Mouse (Mus musculus) neural tube, embryonic 11.5 days (tissue): ENCODE data around the gene Il2ra. TPM values are rescaled to one million over a fixed set of nuclear protein-coding genes. Genes with fewer than 3 reads are reported as not detected.
A peak's percentile ranks its signal among the peaks of the same experiment; 100 is the strongest.

Source experiments
- ATAC-seq: fragments of 200-750 bp; cut with Nextera tagmentation; 2 replicates; pipeline ENCODE4 v1.8.0; 2017; ENCODE audit warnings: moderate number of reproducible peaks, mild to moderate bottlenecking, moderate TSS enrichment, moderate library complexity; ENCODE audit not compliant: insufficient read depth, low FRiP score, low TSS enrichment
- DNase-seq: peaks from one replicate; pipeline ENCODE4 v3.0.0-alpha.2; 2015; ENCODE audit warnings: low spot score
- H3K27ac ChIP-seq: fragments of 300-500 bp; sonication (generic); 2 replicates; pipeline ENCODE4 v1.5.1; 2014; ENCODE audit warnings: low read depth, mild to moderate bottlenecking, low read length
- H3K27me3 ChIP-seq: fragments of 300-500 bp; sonication (generic); 2 replicates; pipeline ENCODE4 v1.6.1; 2014; ENCODE audit warnings: mild to moderate bottlenecking, low read length, mixed read lengths; ENCODE audit not compliant: control insufficient read depth, insufficient read depth
- H3K36me3 ChIP-seq: fragments of 300-500 bp; sonication (generic); 2 replicates; pipeline ENCODE4 v1.6.1; 2014; ENCODE audit warnings: mild to moderate bottlenecking, low read length, moderate library complexity, mixed read lengths; ENCODE audit not compliant: control insufficient read depth, insufficient read depth
- H3K4me1 ChIP-seq: fragments of 300-500 bp; sonication (generic); 2 replicates; pipeline ENCODE4 v1.6.1; 2014; ENCODE audit warnings: low read length, mixed read lengths; ENCODE audit not compliant: control insufficient read depth, insufficient read depth
- H3K4me2 ChIP-seq: fragments of 300-500 bp; sonication (generic); 2 replicates; pipeline ENCODE4 v1.6.1; 2014; ENCODE audit warnings: low read depth, mild to moderate bottlenecking, moderate library complexity
- H3K4me3 ChIP-seq: fragments of 300-500 bp; sonication (generic); 2 replicates; pipeline ENCODE4 v1.5.1; 2014; ENCODE audit warnings: low read depth, low read length
- H3K9ac ChIP-seq: fragments of 300-500 bp; sonication (generic); 2 replicates; pipeline ENCODE4 v1.6.1; 2014; ENCODE audit warnings: mild to moderate bottlenecking, low read length
- H3K9me3 ChIP-seq: fragments of 300-500 bp; sonication (generic); 2 replicates; pipeline ENCODE4 v1.6.1; 2016; ENCODE audit warnings: low read length; ENCODE audit not compliant: control insufficient read depth
- WGBS: fragments of 180-500 bp; shearing (Covaris S2); extraction: QIAGEN DNeasy Blood & Tissue Kit; methylation state at CpG from one replicate; pipeline ENCODE4 v1.1.7; 2014; 5-methylcytosine and 5-hydroxymethylcytosine counted together
- polyA plus RNA-seq: library from polyadenylated mRNA; unstranded; fragments of >200 nt; fragmentation: Nextera tagmentation; extraction: Ambion mirVana; gene quantifications from 2 replicates; pipeline ENCODE4 v1.2.1, GENCODE M21; 2014

The Il2ra gene
- polyA plus RNA-seq, 1 experiment from 2014 or later = not detected

GRCm38 (mm10) chr2:11657581-11657980 lies 15.0 kb downstream of the Il2ra start:
- H3K36me3 ChIP-seq = no peaks in the 10 kb centered on the region
- no peak overlapping the region for H3K27ac ChIP-seq
- H3K27me3 ChIP-seq = no peaks in the 10 kb centered on the region
- no peak for ATAC-seq
- no peak overlapping the region for H3K4me2 ChIP-seq
- H3K9me3 ChIP-seq = no peaks in the 10 kb centered on the region
- DNase-seq = no peak
- no peaks in the 10 kb centered on the region for H3K4me1 ChIP-seq
- no peak overlapping the region for H3K9ac ChIP-seq
- H3K4me3 ChIP-seq = no peak overlapping the region
- 91% methylated on average over 2 of the region's 2 CpGs for WGBS

GRCm38 (mm10) chr2:11659263-11659662 lies 16.7 kb downstream of the Il2ra start:
- no peak for ATAC-seq
- no peak for DNase-seq
- H3K9me3 ChIP-seq = no peaks in the 10 kb centered on the region

GRCm38 (mm10) chr2:11662143-11662906 lies 19.7 kb downstream of the Il2ra start:
- H3K4me3 ChIP-seq = no peak overlapping the region
- DNase-seq = no peak
- H3K4me1 ChIP-seq = no peaks in the 10 kb centered on the region
- H3K9me3 ChIP-seq = no peaks in the 10 kb centered on the region
- 84% methylated on average over 6 of the region's 6 CpGs for WGBS
- H3K36me3 ChIP-seq = no peaks in the 10 kb centered on the region
- no peak overlapping the region for H3K4me2 ChIP-seq
- no peak overlapping the region for H3K9ac ChIP-seq
- H3K27me3 ChIP-seq = no peaks in the 10 kb centered on the region
- no peak overlapping the region for H3K27ac ChIP-seq
- no peak for ATAC-seq

More at GRCm38 (mm10) chr2:11659263-11659662, 16.7 kb downstream of the Il2ra start:
- Histone ChIP-seq H3K27me3 (no peaks in the 10 kb centered on the region), H3K4me2 (no peak overlapping the region), H3K4me1 (no peaks in the 10 kb centered on the region), H3K36me3 (no peaks in the 10 kb centered on the region), H3K4me3 (no peak overlapping the region), H3K9ac (no peak overlapping the region), H3K27ac (no peak overlapping the region)
- WGBS = 32% methylated on average over 2 of the region's 2 CpGs

- Histone ChIP-seq H3K4me1 (no peaks in the 10 kb centered on the region), H3K9me3 (no peaks in the 10 kb centered on the region), H3K4me3 (no peak overlapping the region), H3K36me3 (no peaks in the 10 kb centered on the region), H3K27ac (no peak overlapping the region), H3K4me2 (no peak overlapping the region), H3K27me3 (no peaks in the 10 kb centered on the region), H3K9ac (no peak overlapping the region)
- 96% methylated on average over 1 of the region's 1 CpGs for WGBS
- DNase-seq (no peak), ATAC-seq (no peak)
These were observed 20.3 kb downstream of the Il2ra start for GRCm38 (mm10) chr2:11662907-11663230.

- H3K36me3 ChIP-seq = no peaks in the 10 kb centered on the region
- peak overlapping the region; percentile 23; the same call in 1 of the 2 replicates for H3K4me2 ChIP-seq
- no peak overlapping the region for H3K4me3 ChIP-seq
- H3K27ac ChIP-seq = no peak overlapping the region
- no peak overlapping the region for H3K9ac ChIP-seq
- DNase-seq (peak; percentile 79), ATAC-seq (peak; percentile 79)
- no peaks in the 10 kb centered on the region for H3K4me1 ChIP-seq
- no peaks in the 10 kb centered on the region for H3K9me3 ChIP-seq
- WGBS = 6% methylated on average over 10 of the region's 10 CpGs
- H3K27me3 ChIP-seq = no peaks in the 10 kb centered on the region
These were observed 21.4 kb downstream of the Il2ra start for GRCm38 (mm10) chr2:11663961-11664360.

- Histone ChIP-seq H3K27me3 (no peaks in the 10 kb centered on the region), H3K9me3 (no peaks in the 10 kb centered on the region), H3K4me2 (peak overlapping the region; percentile 23; the same call in 1 of the 2 replicates), H3K36me3 (no peaks in the 10 kb centered on the region), H3K4me3 (no peak overlapping the region), H3K27ac (no peak overlapping the region), H3K4me1 (no peaks in the 10 kb centered on the region), H3K9ac (no peak overlapping the region)
- WGBS = 46% methylated on average over 6 of the region's 6 CpGs
- DNase-seq = peak; percentile 12
- no peak for ATAC-seq
These were observed 21.8 kb downstream of the Il2ra start for GRCm38 (mm10) chr2:11664367-11664766.

- ATAC-seq = no peak
- Histone ChIP-seq H3K36me3 (no peaks in the 10 kb centered on the region), H3K27me3 (no peaks in the 10 kb centered on the region), H3K4me3 (no peak overlapping the region), H3K9me3 (no peaks in the 10 kb centered on the region), H3K27ac (no peak overlapping the region), H3K4me1 (no peaks in the 10 kb centered on the region), H3K4me2 (no peak overlapping the region), H3K9ac (no peak overlapping the region)
- WGBS = 95% methylated on average over 4 of the region's 4 CpGs
- no peak for DNase-seq
These were observed 22.2 kb downstream of the Il2ra start for GRCm38 (mm10) chr2:11664806-11665205.

- ATAC-seq (no peak), DNase-seq (no peak)
- H3K4me2 ChIP-seq = no peak overlapping the region
- H3K4me1 ChIP-seq = no peaks in the 10 kb centered on the region
- no peaks in the 10 kb centered on the region for H3K9me3 ChIP-seq
- no peaks in the 10 kb centered on the region for H3K36me3 ChIP-seq
- H3K27ac ChIP-seq = no peak overlapping the region
- no peak overlapping the region for H3K4me3 ChIP-seq
- H3K27me3 ChIP-seq = no peaks in the 10 kb centered on the region
- 86% methylated on average over 3 of the region's 3 CpGs for WGBS
- no peak overlapping the region for H3K9ac ChIP-seq
These were observed 22.7 kb downstream of the Il2ra start for GRCm38 (mm10) chr2:11665326-11665725.

GRCm38 (mm10) chr2:11672144-11672543 lies 29.5 kb downstream of the Il2ra start:
- no peak overlapping the region for H3K4me2 ChIP-seq
- ATAC-seq = no peak

More at GRCm38 (mm10) chr2:11672144-11672543, 29.5 kb downstream of the Il2ra start:
- H3K36me3 ChIP-seq = no peaks in the 10 kb centered on the region
- H3K27me3 ChIP-seq = no peaks in the 10 kb centered on the region
- H3K9ac ChIP-seq = no peak overlapping the region
- no peaks in the 10 kb centered on the region for H3K9me3 ChIP-seq
- H3K27ac ChIP-seq = no peak overlapping the region
- WGBS = 26% methylated on average over 3 of the region's 3 CpGs
- DNase-seq = no peak
- H3K4me3 ChIP-seq = no peak overlapping the region
- H3K4me1 ChIP-seq = no peaks in the 10 kb centered on the region
